Mouse (Mus musculus): ENCODE data around the gene Htr5a. TPM values are rescaled to one million over a fixed set of nuclear protein-coding genes. Genes with fewer than 3 reads are reported as not detected.

The Htr5a gene
- 0.03 TPM in 1 of 2 replicates, not detected in the other for polyA plus RNA-seq (2015; fragmentation: Nextera tagmentation; extraction: Ambion mirVana)

DNA sequence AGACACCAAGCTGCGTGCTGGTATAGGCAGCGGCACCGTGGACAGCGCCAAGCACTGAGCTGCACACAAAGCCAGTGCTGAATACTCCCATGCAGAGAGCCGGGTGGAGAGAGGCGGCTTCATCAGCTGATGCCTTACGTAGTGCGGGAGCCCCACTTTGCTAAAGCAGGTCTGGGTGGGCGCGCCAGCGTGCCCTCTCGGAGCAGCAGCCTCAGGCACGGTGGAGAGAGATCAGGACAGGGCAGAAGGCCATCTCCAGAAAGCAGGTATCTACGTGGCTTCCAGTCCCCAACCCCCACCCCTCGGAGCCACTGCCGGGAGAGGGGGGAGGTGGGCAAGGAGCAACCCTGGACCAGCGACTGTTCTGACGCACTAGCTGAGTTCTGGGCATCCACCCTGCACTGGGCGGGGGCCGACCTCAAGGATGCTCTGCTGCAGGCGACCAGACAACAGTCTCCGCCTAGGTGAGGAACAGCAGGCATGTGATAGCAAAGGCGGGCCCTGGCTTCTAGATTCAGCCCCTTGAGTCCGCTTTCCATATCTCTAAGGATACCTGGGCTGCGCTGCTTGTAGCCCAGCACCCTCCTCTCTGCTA, at the start of gene Htr5a:
Gene Htr5a (plus strand): TSS at position 449 of the 595 bp plus-strand sequence.
- Histone ChIP-seq H3K36me3 (ENCODE audit: control insufficient read depth, insufficient read depth, low read length) (no peaks in the 10 kb centered on the region), H3K4me2 (ENCODE audit: low read depth, low read length) (peak within 1 kb of the TSS; percentile 10; the same call in 1 of the 2 replicates), H3K4me3 (replicated peaks; ENCODE audit: low read length) (no peak within 1 kb of the TSS), H3K9me3 (replicated peaks; ENCODE audit: control insufficient read depth, low read length) (no peaks in the 10 kb centered on the region), H3K27me3 (ENCODE audit: control insufficient read depth, insufficient read depth, low read length) (peaks cover 14% of the 10 kb centered on the region), H3K9ac (ENCODE audit: low read length) (no peak within 1 kb of the TSS), H3K4me1 (ENCODE audit: control insufficient read depth, insufficient read depth, low read length) (no peaks in the 10 kb centered on the region), H3K27ac (ENCODE audit: low read length) (no peak within 1 kb of the TSS)
- peak; percentile 37; the same call in 1 of the 2 replicates for ATAC-seq (ENCODE audit: insufficient read depth, low FRiP score)
- 7% methylated on average over 25 of the region's 25 CpGs for WGBS

DNA sequence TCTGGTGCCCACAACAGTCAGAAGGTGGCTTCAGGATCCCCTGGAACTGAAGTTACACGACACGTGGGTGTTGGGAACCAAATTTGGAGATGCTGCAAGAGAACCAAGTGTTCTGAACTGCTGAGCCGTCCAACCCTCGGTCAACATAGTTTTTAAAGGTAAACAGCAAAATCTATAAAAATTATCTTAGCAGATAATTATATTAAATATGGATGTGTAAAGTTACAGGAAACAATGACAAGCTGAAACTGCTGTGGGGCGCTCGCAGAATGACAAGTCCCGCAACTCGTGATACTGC, 49.8 kb upstream of the Htr5a start:
- no peak for ATAC-seq (ENCODE audit: insufficient read depth, low FRiP score)
- peaks cover 4% of the 10 kb centered on the region; the same call in 1 of the 2 replicates for H3K36me3 ChIP-seq (ENCODE audit: control insufficient read depth, insufficient read depth, low read length)
- H3K4me3 ChIP-seq (replicated peaks; ENCODE audit: low read length): peak overlapping the region; percentile 78
- peak overlapping the region; percentile 94 for H3K27ac ChIP-seq (ENCODE audit: low read length)
- peak overlapping the region; percentile 90 for H3K9ac ChIP-seq (ENCODE audit: low read length)
- 10% methylated on average over 8 of the region's 8 CpGs for WGBS
- H3K27me3 ChIP-seq (ENCODE audit: control insufficient read depth, insufficient read depth, low read length): no peaks in the 10 kb centered on the region
- H3K4me1 ChIP-seq (ENCODE audit: control insufficient read depth, insufficient read depth, low read length): peaks cover 18% of the 10 kb centered on the region
- H3K4me2 ChIP-seq (ENCODE audit: low read depth, low read length): peak overlapping the region; percentile 78
- H3K9me3 ChIP-seq (replicated peaks; ENCODE audit: control insufficient read depth, low read length): no peaks in the 10 kb centered on the region

DNA sequence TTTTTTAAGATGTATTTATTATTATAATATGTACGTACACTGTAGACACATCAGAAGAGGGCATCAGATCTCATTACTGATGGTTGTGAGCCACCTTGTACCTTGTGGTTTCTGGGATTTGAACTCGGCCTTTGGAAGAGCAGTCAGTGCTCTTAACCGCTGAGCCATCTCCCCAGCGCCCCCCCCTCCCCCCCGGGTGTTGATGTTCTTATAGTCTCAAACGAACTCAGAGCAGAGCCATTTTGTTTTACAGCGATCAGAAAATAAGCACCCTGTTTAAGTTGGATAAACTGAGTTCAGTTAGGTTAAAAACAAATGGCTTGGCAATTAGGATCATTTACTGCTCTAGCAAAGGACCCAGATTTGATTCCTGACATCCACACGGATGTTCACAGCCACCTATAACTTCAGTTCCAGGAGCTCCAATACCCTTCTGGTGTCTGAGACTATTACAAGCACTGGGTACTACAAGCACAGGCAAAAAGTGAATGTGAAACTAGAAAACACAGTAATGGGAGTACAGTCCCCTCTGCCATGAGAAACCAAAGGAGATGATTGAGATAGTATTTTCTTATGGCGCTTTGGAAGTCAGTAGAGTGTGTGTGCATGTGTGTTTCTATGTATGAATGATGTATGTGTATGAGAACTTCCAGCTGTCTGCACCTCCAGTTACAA, 49.3 kb upstream of the Htr5a start:
- H3K9ac ChIP-seq (ENCODE audit: low read length): peak overlapping the region; percentile 90; the same call in 1 of the 2 replicates
- no peak overlapping the region for H3K27ac ChIP-seq (ENCODE audit: low read length)
- H3K36me3 ChIP-seq (ENCODE audit: control insufficient read depth, insufficient read depth, low read length): peaks cover 4% of the 10 kb centered on the region; the same call in 1 of the 2 replicates
- H3K4me1 ChIP-seq (ENCODE audit: control insufficient read depth, insufficient read depth, low read length): peaks cover 18% of the 10 kb centered on the region
- no peaks in the 10 kb centered on the region for H3K27me3 ChIP-seq (ENCODE audit: control insufficient read depth, insufficient read depth, low read length)
- 46% methylated on average over 9 of the region's 9 CpGs for WGBS
- H3K4me3 ChIP-seq (replicated peaks; ENCODE audit: low read length): peak overlapping the region; percentile 78
- H3K9me3 ChIP-seq (replicated peaks; ENCODE audit: control insufficient read depth, low read length): no peaks in the 10 kb centered on the region
- peak overlapping the region; percentile 78 for H3K4me2 ChIP-seq (ENCODE audit: low read depth, low read length)
- no peak for ATAC-seq (ENCODE audit: insufficient read depth, low FRiP score)

DNA sequence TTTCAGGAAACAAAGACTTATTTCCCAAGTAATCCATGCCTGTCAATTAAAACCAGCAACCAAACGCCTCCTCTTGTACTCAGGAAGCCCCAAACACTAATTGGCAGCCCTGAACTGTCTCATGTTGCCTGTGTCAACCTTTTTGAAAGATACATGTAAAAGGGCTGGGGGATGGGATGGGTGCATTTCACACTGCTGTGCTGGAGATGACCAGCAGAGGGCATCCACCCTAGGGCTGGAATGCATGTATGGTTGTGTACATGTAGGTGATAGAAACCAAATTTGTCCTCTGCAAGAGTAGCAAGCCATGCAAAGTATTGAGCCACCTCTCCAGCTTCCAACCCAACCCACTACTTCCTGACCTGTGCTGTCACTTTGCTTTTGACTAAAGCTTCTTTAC, 48.0 kb upstream of the Htr5a start:
- no peak overlapping the region for H3K27ac ChIP-seq (ENCODE audit: low read length)
- no peak overlapping the region for H3K4me3 ChIP-seq (replicated peaks; ENCODE audit: low read length)
- 7% methylated on average over 1 of the region's 1 CpGs for WGBS
- no peaks in the 10 kb centered on the region for H3K9me3 ChIP-seq (replicated peaks; ENCODE audit: control insufficient read depth, low read length)
- H3K36me3 ChIP-seq (ENCODE audit: control insufficient read depth, insufficient read depth, low read length): no peaks in the 10 kb centered on the region
- ATAC-seq (ENCODE audit: insufficient read depth, low FRiP score): no peak
- H3K9ac ChIP-seq (ENCODE audit: low read length): no peak overlapping the region
- no peaks in the 10 kb centered on the region for H3K27me3 ChIP-seq (ENCODE audit: control insufficient read depth, insufficient read depth, low read length)
- no peak overlapping the region for H3K4me2 ChIP-seq (ENCODE audit: low read depth, low read length)
- H3K4me1 ChIP-seq (ENCODE audit: control insufficient read depth, insufficient read depth, low read length): peaks cover 18% of the 10 kb centered on the region

DNA sequence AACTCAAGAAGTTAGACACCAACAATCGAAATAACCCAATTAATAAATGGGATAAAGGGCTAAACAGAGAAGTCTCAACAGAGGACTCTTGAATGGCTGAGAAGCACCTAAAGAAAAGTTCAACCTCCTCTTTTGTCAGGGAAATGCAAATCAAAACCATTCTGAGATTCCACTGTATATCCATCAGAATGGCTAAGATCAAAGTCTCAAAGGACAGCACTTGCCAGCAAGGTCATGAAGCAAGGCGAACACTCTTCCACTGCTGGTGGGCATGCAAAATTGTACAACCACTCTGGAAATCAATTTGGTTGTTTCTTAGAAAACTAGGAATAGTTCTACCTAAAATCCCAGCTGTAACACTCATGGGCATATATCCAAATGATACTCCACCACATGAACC, 27.7 kb upstream of the Htr5a start:
- Histone ChIP-seq H3K27me3 (ENCODE audit: control insufficient read depth, insufficient read depth, low read length) (no peaks in the 10 kb centered on the region), H3K9me3 (replicated peaks; ENCODE audit: control insufficient read depth, low read length) (no peaks in the 10 kb centered on the region), H3K4me2 (ENCODE audit: low read depth, low read length) (no peak overlapping the region), H3K9ac (ENCODE audit: low read length) (no peak overlapping the region), H3K27ac (ENCODE audit: low read length) (no peak overlapping the region), H3K4me3 (replicated peaks; ENCODE audit: low read length) (no peak overlapping the region), H3K4me1 (ENCODE audit: control insufficient read depth, insufficient read depth, low read length) (no peaks in the 10 kb centered on the region), H3K36me3 (ENCODE audit: control insufficient read depth, insufficient read depth, low read length) (no peaks in the 10 kb centered on the region)
- no peak for ATAC-seq (ENCODE audit: insufficient read depth, low FRiP score)
- 87% methylated on average over 2 of the region's 2 CpGs for WGBS

DNA sequence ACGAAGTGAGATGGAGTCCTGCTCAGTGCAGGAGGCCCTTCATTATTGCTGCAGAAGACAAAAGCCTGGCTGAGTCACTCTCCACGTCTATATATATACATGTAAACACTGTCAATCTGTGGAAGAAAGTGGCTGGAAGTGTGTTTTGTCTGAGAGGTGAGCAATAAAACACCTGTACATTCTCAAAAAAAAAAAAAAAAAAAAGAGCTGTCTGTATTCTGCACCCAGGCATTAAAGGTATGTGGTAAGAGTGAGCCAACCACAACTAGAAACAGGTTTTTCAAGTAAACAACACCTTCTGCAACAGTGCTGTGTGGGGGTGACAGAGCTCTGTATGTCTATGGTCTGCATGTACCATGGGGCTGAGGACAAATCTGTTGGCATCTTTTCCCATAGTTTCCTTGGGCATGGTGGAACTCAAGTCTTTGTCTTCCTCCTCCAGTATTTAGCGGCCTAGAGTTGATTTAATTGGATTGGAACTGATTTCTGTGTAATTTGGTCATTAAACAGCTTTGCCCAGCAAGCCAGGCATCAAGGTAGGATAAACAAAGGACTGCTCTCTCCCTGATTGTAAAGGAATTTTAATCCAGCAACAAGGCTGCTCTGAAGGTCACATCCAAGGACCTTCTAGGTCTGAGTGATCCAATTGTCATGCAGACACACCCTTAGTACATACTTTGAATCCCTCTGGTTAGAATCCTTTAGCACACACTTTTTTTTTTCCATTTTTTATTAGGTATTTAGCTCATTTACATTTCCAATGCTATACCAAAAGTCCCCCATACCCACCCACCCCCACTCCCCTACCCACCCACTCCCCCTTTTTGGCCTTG, 22.9 kb upstream of the Htr5a start:
- Histone ChIP-seq H3K4me2 (ENCODE audit: low read depth, low read length) (no peak overlapping the region), H3K36me3 (ENCODE audit: control insufficient read depth, insufficient read depth, low read length) (no peaks in the 10 kb centered on the region), H3K27me3 (ENCODE audit: control insufficient read depth, insufficient read depth, low read length) (no peaks in the 10 kb centered on the region), H3K27ac (ENCODE audit: low read length) (no peak overlapping the region), H3K4me3 (replicated peaks; ENCODE audit: low read length) (no peak overlapping the region), H3K4me1 (ENCODE audit: control insufficient read depth, insufficient read depth, low read length) (no peaks in the 10 kb centered on the region), H3K9me3 (replicated peaks; ENCODE audit: control insufficient read depth, low read length) (no peaks in the 10 kb centered on the region), H3K9ac (ENCODE audit: low read length) (no peak overlapping the region)
- 51% methylated on average over 3 of the region's 3 CpGs for WGBS
- ATAC-seq (ENCODE audit: insufficient read depth, low FRiP score): no peak

DNA sequence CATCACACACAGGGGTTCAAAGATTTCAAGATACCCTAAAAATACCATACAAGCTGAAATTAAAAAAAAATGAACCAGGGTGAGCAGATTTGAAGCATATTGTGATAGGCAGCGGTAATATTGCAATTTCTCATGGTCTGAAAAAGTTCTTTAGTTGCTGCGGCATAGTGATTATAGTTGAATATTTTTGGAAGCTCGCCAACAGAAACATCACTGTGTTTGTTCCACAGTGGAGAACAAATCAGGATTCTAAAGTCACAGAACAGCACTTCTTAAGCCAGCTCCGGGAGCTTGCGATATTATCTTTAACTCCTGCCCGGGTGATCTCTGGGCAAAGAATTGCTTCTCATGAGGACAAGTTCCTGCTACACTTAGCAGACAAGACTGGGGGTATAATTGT, 20.8 kb upstream of the Htr5a start:
- Histone ChIP-seq H3K4me2 (ENCODE audit: low read depth, low read length) (no peak overlapping the region), H3K4me1 (ENCODE audit: control insufficient read depth, insufficient read depth, low read length) (no peaks in the 10 kb centered on the region)
- WGBS: 56% methylated on average over 6 of the region's 6 CpGs

DNA sequence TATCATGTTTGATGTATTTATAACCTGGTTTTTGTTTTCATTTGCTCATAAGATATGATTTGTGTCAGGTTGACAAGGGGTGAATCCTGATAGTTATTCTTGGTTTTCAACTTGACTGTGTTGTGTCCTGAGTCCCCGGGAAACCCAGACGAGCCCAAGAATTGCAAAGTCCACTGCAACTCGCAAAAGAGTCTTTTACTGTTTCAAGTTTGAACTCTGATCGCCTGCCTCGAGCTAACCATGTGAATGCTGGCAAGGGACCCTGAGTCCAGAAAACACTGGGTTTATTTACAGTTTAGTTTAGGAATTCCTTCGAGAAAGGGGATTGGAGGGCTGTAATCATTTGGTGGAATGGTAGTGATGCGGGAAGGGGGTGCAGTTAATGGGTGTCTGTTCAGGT, 14.0 kb upstream of the Htr5a start:
- no peak overlapping the region for H3K9ac ChIP-seq (ENCODE audit: low read length)
- no peaks in the 10 kb centered on the region for H3K9me3 ChIP-seq (replicated peaks; ENCODE audit: control insufficient read depth, low read length)
- H3K27me3 ChIP-seq (ENCODE audit: control insufficient read depth, insufficient read depth, low read length): no peaks in the 10 kb centered on the region
- H3K27ac ChIP-seq (ENCODE audit: low read length): no peak overlapping the region
- H3K4me2 ChIP-seq (ENCODE audit: low read depth, low read length): no peak overlapping the region
- no peak for ATAC-seq (ENCODE audit: insufficient read depth, low FRiP score)
- no peaks in the 10 kb centered on the region for H3K4me1 ChIP-seq (ENCODE audit: control insufficient read depth, insufficient read depth, low read length)
- no peak overlapping the region for H3K4me3 ChIP-seq (replicated peaks; ENCODE audit: low read length)
- WGBS: 72% methylated on average over 7 of the region's 7 CpGs
- H3K36me3 ChIP-seq (ENCODE audit: control insufficient read depth, insufficient read depth, low read length): no peaks in the 10 kb centered on the region

More for the DNA sequence above, 20.8 kb upstream of the Htr5a start:
- ATAC-seq (ENCODE audit: insufficient read depth, low FRiP score): no peak
- Histone ChIP-seq H3K27ac (ENCODE audit: low read length) (no peak overlapping the region), H3K36me3 (ENCODE audit: control insufficient read depth, insufficient read depth, low read length) (no peaks in the 10 kb centered on the region), H3K9ac (ENCODE audit: low read length) (no peak overlapping the region), H3K9me3 (replicated peaks; ENCODE audit: control insufficient read depth, low read length) (no peaks in the 10 kb centered on the region), H3K27me3 (ENCODE audit: control insufficient read depth, insufficient read depth, low read length) (no peaks in the 10 kb centered on the region), H3K4me3 (replicated peaks; ENCODE audit: low read length) (no peak overlapping the region)

DNA sequence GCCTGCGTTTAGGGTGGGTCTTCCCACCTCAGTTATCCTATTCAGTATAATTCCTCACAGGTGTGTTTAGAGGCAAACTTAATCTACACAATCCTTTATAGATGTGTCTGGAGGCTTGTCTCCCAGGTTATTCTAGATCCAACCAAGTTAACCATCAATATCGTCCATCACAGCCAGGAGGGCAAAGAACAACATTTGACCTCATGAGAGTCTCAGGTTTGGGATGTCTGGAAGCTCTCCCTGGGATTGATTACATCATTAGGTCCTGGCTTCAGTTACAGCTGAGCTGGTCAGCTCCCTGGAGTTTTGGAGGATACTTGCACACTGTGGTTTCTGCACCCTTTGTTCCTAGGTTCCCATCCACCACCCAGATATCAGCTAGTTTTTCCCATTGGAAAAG, 6.9 kb upstream of the Htr5a start:
- Histone ChIP-seq H3K9me3 (replicated peaks; ENCODE audit: control insufficient read depth, low read length) (no peaks in the 10 kb centered on the region), H3K27ac (ENCODE audit: low read length) (no peak overlapping the region), H3K4me2 (ENCODE audit: low read depth, low read length) (no peak overlapping the region), H3K36me3 (ENCODE audit: control insufficient read depth, insufficient read depth, low read length) (no peaks in the 10 kb centered on the region), H3K4me3 (replicated peaks; ENCODE audit: low read length) (no peak overlapping the region), H3K4me1 (ENCODE audit: control insufficient read depth, insufficient read depth, low read length) (no peaks in the 10 kb centered on the region), H3K9ac (ENCODE audit: low read length) (no peak overlapping the region), H3K27me3 (ENCODE audit: control insufficient read depth, insufficient read depth, low read length) (no peaks in the 10 kb centered on the region)
- WGBS: 88% methylated on average over 2 of the region's 2 CpGs
- ATAC-seq (ENCODE audit: insufficient read depth, low FRiP score): no peak

All from stomach, embryonic 16.5 days (tissue).